Mouse (Mus musculus) stomach, embryonic 16.5 days (tissue): ENCODE measurements around the gene Cacng5. TPM values are rescaled to one million over a fixed set of nuclear protein-coding genes. Genes with fewer than 3 reads are reported as not detected.

ENCODE experiments used
- polyA plus RNA-seq: library from polyadenylated mRNA; unstranded; fragments of >200 nt; fragmentation: Nextera tagmentation; extraction: Ambion mirVana; gene quantifications from 2 replicates; pipeline ENCODE4 v1.2.1, GENCODE M21; 2015

Cacng5 gene
- polyA plus RNA-seq, 1 experiment from 2014 or later: 0.26 TPM

Other genes starting within 250 kb of the Cacng5 start
- 0.42 and 8.2 TPM in 2 replicates for gene Cacng1, start 198.5 kb downstream of the Cacng5 start, polyA plus RNA-seq
- gene Cacng4, start 120.5 kb downstream of the Cacng5 start, polyA plus RNA-seq: 2.3 and 2.5 TPM in 2 replicates